Mouse (Mus musculus) testis, postnatal 10 days (tissue): Measurements from ENCODE around the gene Rab11fip2.

ENCODE experiments used
- DNase-seq: peaks from one replicate; pipeline ENCODE4 v3.0.0; 2021; ENCODE audit warnings: low spot score

Gene Rab11fip2

GRCm38 (mm10) chr19:59853061-59853460, 90.4 kb downstream of the Rab11fip2 start:
- no peak for DNase-seq
